Mouse (Mus musculus) small intestine, adult 2 months (tissue): ENCODE measurements around the gene Sdhaf4. TPM values are rescaled to one million over a fixed set of nuclear protein-coding genes. Genes with fewer than 3 reads are reported as not detected.

ENCODE experiments used
- H3K27ac ChIP-seq: fragments of 200-500 bp; 2 replicates; pipeline ENCODE4 v1.5.1; 2012; ENCODE audit warnings: low read depth, low read length, control low read depth, inconsistent platforms; ENCODE audit not compliant: insufficient read depth
- H3K27me3 ChIP-seq: fragments of 200-500 bp; 2 replicates; pipeline ENCODE4 v1.6.1; 2012; ENCODE audit warnings: mild to moderate bottlenecking, moderate library complexity, low read length, inconsistent platforms; ENCODE audit not compliant: control insufficient read depth, insufficient read depth
- H3K36me3 ChIP-seq: fragments of 200-500 bp; 2 replicates; pipeline ENCODE4 v1.6.1; 2012; ENCODE audit warnings: mild to moderate bottlenecking, low read length, control low read depth, inconsistent platforms; ENCODE audit not compliant: control insufficient read depth, insufficient read depth
- H3K4me1 ChIP-seq: fragments of 200-500 bp; 2 replicates; pipeline ENCODE4 v1.6.1; 2012; ENCODE audit warnings: low read length, inconsistent platforms, mixed read lengths; ENCODE audit not compliant: control insufficient read depth, insufficient read depth, insufficient read length
- H3K4me3 ChIP-seq: fragments of 200-500 bp; 2 replicates; pipeline ENCODE4 v1.5.1; 2012; ENCODE audit warnings: low read depth, mild to moderate bottlenecking, control low read depth, inconsistent platforms, low read length, moderate library complexity
- CTCF ChIP-seq: fragments of 200-500 bp; IDR thresholded peaks from 2 replicates; pipeline ENCODE4 v1.5.1; 2012; ENCODE audit warnings: low read depth, mild to moderate bottlenecking, control low read depth, inconsistent platforms, low read length, moderate library complexity, mixed read lengths; ENCODE audit not compliant: insufficient replicate concordance, insufficient read length; ENCODE audit errors: extremely low read depth
- POLR2A ChIP-seq: fragments of 200-500 bp; IDR thresholded peaks from 2 replicates; pipeline ENCODE4 v1.6.1; 2012; ENCODE audit warnings: low read depth, mild to moderate bottlenecking, control low read depth, inconsistent platforms, low read length, moderate library complexity
- WGBS: fragments of 180-500 bp; shearing (Covaris S2); methylation state at CpG from one replicate; pipeline ENCODE4 v1.1.7; 2018; 5-methylcytosine and 5-hydroxymethylcytosine counted together
- polyA plus RNA-seq: library from polyadenylated mRNA; depleted of rRNA; stranded (reverse); fragments of >200 nt; gene quantifications from 2 replicates; pipeline ENCODE4 v1.2.3, GENCODE M21; 2012; rRNA removed

Gene Sdhaf4
- polyA plus RNA-seq, 1 experiment: 0.98 TPM

- H3K4me1 ChIP-seq: peaks cover 15% of the 10 kb centered on the region
- no peaks in the 10 kb centered on the region for H3K36me3 ChIP-seq
- no peak overlapping the region for H3K27ac ChIP-seq
- 73% methylated on average over 4 of the region's 4 CpGs for WGBS
- TF ChIP-seq CTCF (no peak), POLR2A (no peak)
- no peaks in the 10 kb centered on the region for H3K27me3 ChIP-seq
- H3K4me3 ChIP-seq: no peak overlapping the region
These were observed 49.9 kb downstream of the Sdhaf4 start for GRCm38 (mm10) chr1:23955539-23955938.

DNA sequence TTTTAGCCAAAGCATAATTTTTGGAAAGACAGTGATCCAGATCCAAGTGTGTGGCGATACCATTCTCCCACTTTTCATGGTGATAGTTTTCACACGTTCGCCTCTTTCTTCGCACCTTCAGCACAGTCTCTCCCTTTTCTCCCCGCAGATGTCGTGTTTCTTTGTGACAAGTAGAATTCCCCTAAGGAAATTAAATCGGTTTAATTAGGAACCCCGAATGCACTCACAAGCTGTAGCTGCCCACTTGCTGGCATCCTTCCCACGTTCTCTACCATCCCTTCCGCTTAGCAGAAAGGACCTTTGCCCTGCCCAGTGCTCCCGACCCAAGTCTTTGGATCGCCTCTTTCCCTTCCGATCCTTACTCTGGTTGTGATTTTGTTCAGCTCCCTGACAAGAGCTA is 51.5 kb downstream of the Sdhaf4 start:
- no peak overlapping the region for H3K4me3 ChIP-seq
- H3K36me3 ChIP-seq: no peaks in the 10 kb centered on the region
- no peaks in the 10 kb centered on the region for H3K27me3 ChIP-seq
- 59% methylated on average over 13 of the region's 13 CpGs for WGBS
- H3K4me1 ChIP-seq: peaks cover 12% of the 10 kb centered on the region
- TF ChIP-seq CTCF (no peak), POLR2A (no peak)
- no peak overlapping the region for H3K27ac ChIP-seq

- Histone ChIP-seq H3K4me1 (peaks cover 4% of the 10 kb centered on the region; the same call in 1 of the 2 replicates), H3K27me3 (no peaks in the 10 kb centered on the region), H3K36me3 (no peaks in the 10 kb centered on the region), H3K4me3 (no peak overlapping the region), H3K27ac (no peak overlapping the region)
- TF ChIP-seq POLR2A (no peak), CTCF (no peak)
- WGBS: 86% methylated on average over 15 of the region's 15 CpGs
These were observed 56.4 kb downstream of the Sdhaf4 start for GRCm38 (mm10) chr1:23948778-23949699.

DNA sequence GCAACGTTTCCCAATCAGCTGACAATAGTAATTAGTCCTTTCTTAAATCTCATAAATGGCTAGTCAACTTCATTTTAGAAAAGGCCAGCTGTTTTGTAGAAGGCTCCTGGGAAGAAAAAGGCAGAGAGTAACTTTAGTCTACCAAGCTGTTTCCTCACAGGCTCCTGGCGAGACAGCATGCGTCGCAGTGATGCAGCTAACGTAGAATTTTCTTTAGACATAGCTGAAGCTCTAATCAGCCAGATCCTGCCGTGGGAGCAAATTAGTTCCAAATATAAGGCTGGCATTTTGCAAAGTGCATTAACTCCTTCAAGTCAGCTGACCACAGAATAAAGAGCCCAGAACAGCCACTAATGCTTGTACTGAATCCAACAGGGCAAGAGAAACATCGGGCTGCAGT is 57.2 kb downstream of the Sdhaf4 start:
- 84% methylated on average over 7 of the region's 7 CpGs for WGBS
- Histone ChIP-seq H3K36me3 (no peaks in the 10 kb centered on the region), H3K4me3 (no peak overlapping the region), H3K27ac (no peak overlapping the region), H3K27me3 (no peaks in the 10 kb centered on the region), H3K4me1 (no peaks in the 10 kb centered on the region)
- TF ChIP-seq POLR2A (no peak), CTCF (no peak)

Other genes starting within 250 kb of the Sdhaf4 start
- not detected in 2 replicates for gene B3gat2, start 243.9 kb downstream of the Sdhaf4 start, polyA plus RNA-seq
- gene Smap1, start 83.3 kb downstream of the Sdhaf4 start, polyA plus RNA-seq: 14.9 and 46.3 TPM in 2 replicates
- gene Fam135a, start 94.7 kb upstream of the Sdhaf4 start, polyA plus RNA-seq: 2.7 and 6.7 TPM in 2 replicates
- gene Col9a1, start 172.0 kb upstream of the Sdhaf4 start, polyA plus RNA-seq: not detected in 2 replicates